Mouse (Mus musculus) midbrain, embryonic 12.5 days (tissue): ENCODE measurements around the gene Usp37. TPM values are rescaled to one million over a fixed set of nuclear protein-coding genes. Genes with fewer than 3 reads are reported as not detected.
"Not testable (repeated sequence)": the region's sequence is repeated elsewhere in the genome, so short reads cannot be mapped to it uniquely, and the experiment has no call there.

Experiments used
- ATAC-seq: fragments of 200-750 bp; cut with Nextera tagmentation; 2 replicates; pipeline ENCODE4 v1.8.0; 2017; ENCODE audit warnings: low read depth, moderate TSS enrichment, moderate library complexity; ENCODE audit not compliant: low FRiP score
- H3K27ac ChIP-seq: fragments of 300-500 bp; sonication (generic); replicated peaks from 2 replicates; pipeline ENCODE4 v1.5.1; 2016; ENCODE audit warnings: mild to moderate bottlenecking
- H3K27me3 ChIP-seq: fragments of 300-500 bp; sonication (generic); 2 replicates; pipeline ENCODE4 v1.6.1; 2016; ENCODE audit warnings: mild to moderate bottlenecking
- H3K36me3 ChIP-seq: fragments of 300-500 bp; sonication (generic); 2 replicates; pipeline ENCODE4 v1.6.1; 2016
- H3K4me1 ChIP-seq: fragments of 300-500 bp; sonication (generic); 2 replicates; pipeline ENCODE4 v1.6.1; 2016
- H3K4me2 ChIP-seq: fragments of 300-500 bp; sonication (generic); replicated peaks from 2 replicates; pipeline ENCODE4 v1.6.1; 2016; ENCODE audit warnings: mild to moderate bottlenecking, moderate library complexity
- H3K4me3 ChIP-seq: fragments of 300-500 bp; sonication (generic); 2 replicates; pipeline ENCODE4 v1.5.1; 2016; ENCODE audit warnings: mild to moderate bottlenecking
- H3K9ac ChIP-seq: fragments of 300-500 bp; sonication (generic); replicated peaks from 2 replicates; pipeline ENCODE4 v1.6.1; 2016; ENCODE audit warnings: mild to moderate bottlenecking, moderate library complexity
- H3K9me3 ChIP-seq: fragments of 300-500 bp; sonication (generic); 2 replicates; pipeline ENCODE4 v1.6.1; 2016; ENCODE audit warnings: mild to moderate bottlenecking
- WGBS: fragments of 180-500 bp; shearing (Covaris S2); methylation state at CpG from one replicate; pipeline ENCODE4 v1.1.7; 2016; 5-methylcytosine and 5-hydroxymethylcytosine counted together
- polyA plus RNA-seq: library from polyadenylated mRNA; unstranded; fragments of >200 nt; fragmentation: Nextera tagmentation; extraction: Ambion mirVana; gene quantifications from 2 replicates; pipeline ENCODE4 v1.2.1, GENCODE M21; 2016

Gene Usp37
- polyA plus RNA-seq, 1 experiment from 2014 or later: 42.1 TPM

- Histone ChIP-seq H3K4me2 (no peak overlapping the region), H3K9ac (no peak overlapping the region), H3K4me1 (no peaks in the 10 kb centered on the region), H3K4me3 (no peak overlapping the region), H3K9me3 (no peaks in the 10 kb centered on the region), H3K36me3 (no peaks in the 10 kb centered on the region), H3K27me3 (no peaks in the 10 kb centered on the region), H3K27ac (no peak overlapping the region)
- whole genome bisulfite sequencing: 58% methylated on average over 2 of the region's 2 CpGs
- ATAC-seq: no peak
Measured at GRCm38 (mm10) chr1:74411753-74412325, 132.2 kb downstream of the Usp37 start.

DNA sequence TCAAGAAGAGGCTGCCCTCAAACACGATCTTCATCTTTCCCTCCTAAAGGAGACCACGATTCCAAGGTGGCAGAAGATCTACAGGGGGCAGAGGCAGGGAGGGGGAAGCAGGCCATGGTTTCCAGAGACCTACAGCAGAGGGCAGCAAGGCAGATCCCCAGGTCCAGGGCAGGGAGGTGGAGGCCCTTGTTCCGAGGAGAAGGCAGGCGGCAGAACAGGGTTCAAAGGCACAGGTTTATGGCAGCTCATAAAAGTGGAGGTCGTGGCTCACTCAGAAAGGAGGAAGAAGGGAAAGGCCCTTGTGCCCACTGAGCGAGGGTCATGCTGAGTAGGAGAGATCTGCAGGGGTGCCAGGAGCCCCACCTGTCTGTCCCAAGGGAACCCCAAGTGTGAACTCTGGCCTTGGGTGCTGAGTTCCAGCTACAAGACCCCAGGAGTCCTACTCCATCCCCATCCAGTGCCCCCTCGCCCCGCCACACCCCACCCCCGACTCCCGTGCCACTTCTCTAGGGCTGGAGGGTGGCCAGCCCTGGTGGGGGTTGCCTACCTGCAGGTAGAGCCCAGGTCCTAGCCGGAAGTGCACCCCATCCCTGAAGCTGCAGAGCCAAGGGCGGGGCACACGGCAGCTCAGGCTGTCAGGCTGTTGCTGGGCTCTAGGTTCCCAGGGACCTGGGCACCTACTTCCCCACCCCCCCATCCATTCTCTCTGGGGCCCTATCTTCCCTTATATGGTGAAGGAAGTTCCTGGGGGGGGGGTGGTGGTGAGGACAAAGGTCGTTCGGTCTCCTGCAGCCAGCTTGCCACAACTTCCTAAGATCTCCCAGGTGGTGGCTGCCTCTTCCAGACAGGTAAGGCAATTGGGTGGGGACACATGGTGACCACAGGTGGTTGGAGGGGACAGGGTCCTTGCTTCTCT is 135.2 kb downstream of the Usp37 start, which contains the start of gene Vil1:
Gene Vil1, plus strand, starts transcription at position 788 of the 916 bp plus-strand sequence.
- Histone ChIP-seq H3K4me3 (no peak within 1 kb of the TSS), H3K27ac (no peak within 1 kb of the TSS), H3K9me3 (no peaks in the 10 kb centered on the region), H3K27me3 (no peaks in the 10 kb centered on the region), H3K36me3 (no peaks in the 10 kb centered on the region), H3K4me1 (no peaks in the 10 kb centered on the region), H3K4me2 (no peak within 1 kb of the TSS), H3K9ac (no peak within 1 kb of the TSS)
- WGBS: 61% methylated on average over 15 of the region's 15 CpGs
- ATAC-seq: no peak

- 91% methylated on average over 4 of the region's 4 CpGs for WGBS
- no peak overlapping the region for H3K9ac ChIP-seq
Measured at GRCm38 (mm10) chr1:74404206-74404605, 139.9 kb downstream of the Usp37 start.

GRCm38 (mm10) chr1:74401015-74401702 is 142.9 kb downstream of the Usp37 start:
- Histone ChIP-seq H3K27me3 (no peaks in the 10 kb centered on the region), H3K36me3 (no peaks in the 10 kb centered on the region), H3K4me1 (peaks cover 7% of the 10 kb centered on the region; the same call in 1 of the 2 replicates), H3K4me2 (no peak overlapping the region), H3K9ac (no peak overlapping the region), H3K4me3 (no peak overlapping the region), H3K27ac (no peak overlapping the region), H3K9me3 (no peaks in the 10 kb centered on the region)
- ATAC-seq: no peak
- 53% methylated on average over 16 of the region's 16 CpGs for WGBS

More at GRCm38 (mm10) chr1:74404206-74404605, 139.9 kb downstream of the Usp37 start:
- Histone ChIP-seq H3K27me3 (no peaks in the 10 kb centered on the region), H3K9me3 (no peaks in the 10 kb centered on the region), H3K4me1 (no peaks in the 10 kb centered on the region), H3K36me3 (no peaks in the 10 kb centered on the region), H3K4me2 (no peak overlapping the region), H3K4me3 (no peak overlapping the region), H3K27ac (no peak overlapping the region)
- no peak for ATAC-seq

GRCm38 (mm10) chr1:74400531-74400930 is 143.6 kb downstream of the Usp37 start:
- Histone ChIP-seq H3K9ac (no peak overlapping the region), H3K9me3 (no peaks in the 10 kb centered on the region), H3K4me2 (no peak overlapping the region), H3K36me3 (no peaks in the 10 kb centered on the region), H3K4me1 (peaks cover 7% of the 10 kb centered on the region; the same call in 1 of the 2 replicates), H3K4me3 (no peak overlapping the region), H3K27me3 (no peaks in the 10 kb centered on the region), H3K27ac (no peak overlapping the region)
- no peak for ATAC-seq
- WGBS: 80% methylated on average over 3 of the region's 3 CpGs

DNA sequence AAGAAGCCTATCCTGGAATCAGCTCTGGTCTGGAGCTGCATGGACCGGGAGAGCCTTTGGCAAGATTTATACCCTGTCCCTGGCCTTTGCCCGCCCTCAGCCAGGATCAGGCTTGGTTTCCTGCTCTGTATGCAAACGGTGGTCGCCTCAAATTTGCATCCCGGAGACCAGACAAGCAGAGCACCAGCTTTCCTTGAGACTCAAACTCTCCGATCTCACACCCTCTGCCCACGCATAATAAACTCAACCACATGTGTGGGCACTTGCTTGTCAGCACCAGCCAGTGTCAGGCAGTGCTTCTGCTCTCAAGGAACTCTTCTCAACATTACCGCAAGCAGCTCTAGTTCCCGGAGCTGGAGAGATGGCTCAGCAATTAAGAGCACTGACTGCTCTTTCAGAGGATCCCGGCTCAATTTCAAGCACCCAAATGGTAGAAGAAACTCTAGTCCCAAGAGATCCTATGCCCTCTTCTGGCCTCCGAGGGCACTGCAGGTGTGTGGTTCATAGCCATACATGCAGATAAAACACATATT is 146.1 kb downstream of the Usp37 start:
- Histone ChIP-seq H3K4me1 (peaks cover 12% of the 10 kb centered on the region), H3K27ac (peak overlapping the region; percentile 73), H3K36me3 (peaks cover 19% of the 10 kb centered on the region), H3K4me3 (peak overlapping the region; percentile 44), H3K9ac (peak overlapping the region; percentile 72), H3K4me2 (peak overlapping the region; percentile 86), H3K27me3 (no peaks in the 10 kb centered on the region), H3K9me3 (no peaks in the 10 kb centered on the region)
- ATAC-seq: peak; percentile 42
- WGBS: 5% methylated on average over 11 of the region's 11 CpGs

- H3K9ac ChIP-seq: peak overlapping the region; percentile 72
- peak overlapping the region; percentile 86 for H3K4me2 ChIP-seq
- peak; percentile 89 for ATAC-seq
- peak overlapping the region; percentile 44 for H3K4me3 ChIP-seq
- H3K4me1 ChIP-seq: peaks cover 18% of the 10 kb centered on the region
- no peaks in the 10 kb centered on the region for H3K9me3 ChIP-seq
- H3K27ac ChIP-seq: peak overlapping the region; percentile 73
- no peaks in the 10 kb centered on the region for H3K27me3 ChIP-seq
- peaks cover 19% of the 10 kb centered on the region for H3K36me3 ChIP-seq
- under 1% methylated on average over 41 of the region's 41 CpGs for WGBS
Measured at GRCm38 (mm10) chr1:74397268-74397918, 146.7 kb downstream of the Usp37 start.

GRCm38 (mm10) chr1:74396456-74397222 is 147.4 kb downstream of the Usp37 start:
- not testable (repeated sequence) for H3K9ac ChIP-seq, H3K27me3 ChIP-seq, H3K9me3 ChIP-seq, ATAC-seq
- peaks cover 22% of the 10 kb centered on the region for H3K4me1 ChIP-seq
- H3K4me3 ChIP-seq: peak overlapping the region; percentile 44
- H3K4me2 ChIP-seq: peak overlapping the region; percentile 86
- peaks cover 19% of the 10 kb centered on the region for H3K36me3 ChIP-seq
- WGBS: 10% methylated on average over 12 of the region's 12 CpGs
- H3K27ac ChIP-seq: peak overlapping the region; percentile 73

- 86% methylated on average over 11 of the region's 13 CpGs for WGBS
Measured at GRCm38 (mm10) chr1:74395290-74395689, 148.8 kb downstream of the Usp37 start.

DNA sequence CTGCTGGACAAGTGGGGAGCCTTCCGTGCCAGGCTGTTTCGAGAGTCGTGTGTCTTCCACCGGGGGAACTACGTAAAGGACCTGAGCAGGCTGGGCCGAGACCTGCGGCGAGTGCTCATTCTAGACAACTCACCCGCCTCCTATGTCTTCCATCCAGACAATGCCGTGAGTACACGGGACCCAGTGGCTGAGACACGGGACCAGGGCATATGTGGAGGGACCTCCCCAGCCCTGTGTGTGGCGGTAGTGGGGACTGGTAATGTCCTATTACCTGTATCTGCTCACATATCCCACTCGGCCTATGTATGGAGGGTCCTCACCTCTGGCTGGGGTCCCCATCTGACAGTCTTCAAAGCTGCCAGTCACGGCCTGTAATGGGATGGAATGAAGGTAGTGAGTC is 149.2 kb downstream of the Usp37 start:
- no peak overlapping the region for H3K27ac ChIP-seq
- no peak for ATAC-seq
- no peak overlapping the region for H3K4me2 ChIP-seq
- H3K9me3 ChIP-seq: no peaks in the 10 kb centered on the region
- peaks cover 10% of the 10 kb centered on the region for H3K27me3 ChIP-seq
- WGBS: 90% methylated on average over 15 of the region's 15 CpGs
- H3K4me1 ChIP-seq: peaks cover 30% of the 10 kb centered on the region
- no peak overlapping the region for H3K9ac ChIP-seq
- H3K4me3 ChIP-seq: no peak overlapping the region
- H3K36me3 ChIP-seq: peaks cover 19% of the 10 kb centered on the region

More at GRCm38 (mm10) chr1:74395290-74395689, 148.8 kb downstream of the Usp37 start:
- Histone ChIP-seq H3K36me3 (peaks cover 19% of the 10 kb centered on the region), H3K9me3 (no peaks in the 10 kb centered on the region), H3K4me1 (peaks cover 26% of the 10 kb centered on the region), H3K9ac (no peak overlapping the region), H3K27me3 (peaks cover 6% of the 10 kb centered on the region), H3K27ac (no peak overlapping the region), H3K4me3 (no peak overlapping the region), H3K4me2 (no peak overlapping the region)
- ATAC-seq: no peak

DNA sequence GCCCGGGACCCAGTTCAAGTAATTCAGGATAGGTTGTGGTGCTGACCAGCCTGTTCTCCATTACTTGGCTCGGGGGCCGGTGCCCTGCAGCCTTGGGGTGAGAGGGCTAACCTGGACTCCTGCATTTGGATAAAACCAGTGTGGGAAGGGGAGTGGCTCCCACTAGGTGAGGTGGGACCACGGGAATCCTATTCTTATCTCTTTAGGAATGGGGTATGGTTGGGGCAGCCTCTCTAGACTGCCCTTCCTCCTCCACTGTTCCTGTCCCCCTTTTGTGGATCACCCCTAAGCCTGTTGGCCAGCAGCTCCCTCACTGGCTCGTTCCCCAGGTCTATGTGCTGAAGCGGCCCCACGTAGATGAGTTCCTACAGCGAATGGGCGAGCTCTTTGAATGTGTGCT is 149.8 kb downstream of the Usp37 start:
- Histone ChIP-seq H3K4me2 (no peak overlapping the region), H3K9me3 (no peaks in the 10 kb centered on the region), H3K4me3 (no peak overlapping the region), H3K4me1 (peaks cover 33% of the 10 kb centered on the region), H3K27me3 (peaks cover 16% of the 10 kb centered on the region), H3K27ac (no peak overlapping the region), H3K9ac (no peak overlapping the region), H3K36me3 (peaks cover 19% of the 10 kb centered on the region)
- WGBS: 91% methylated on average over 9 of the region's 9 CpGs
- no peak for ATAC-seq
